Mouse (Mus musculus): ENCODE results near the gene Bcl2a1c.
"Not testable (repeated sequence)": the region's sequence is repeated elsewhere in the genome, so short reads cannot be mapped to it uniquely, and the experiment has no call there.

The Bcl2a1c gene

DNA sequence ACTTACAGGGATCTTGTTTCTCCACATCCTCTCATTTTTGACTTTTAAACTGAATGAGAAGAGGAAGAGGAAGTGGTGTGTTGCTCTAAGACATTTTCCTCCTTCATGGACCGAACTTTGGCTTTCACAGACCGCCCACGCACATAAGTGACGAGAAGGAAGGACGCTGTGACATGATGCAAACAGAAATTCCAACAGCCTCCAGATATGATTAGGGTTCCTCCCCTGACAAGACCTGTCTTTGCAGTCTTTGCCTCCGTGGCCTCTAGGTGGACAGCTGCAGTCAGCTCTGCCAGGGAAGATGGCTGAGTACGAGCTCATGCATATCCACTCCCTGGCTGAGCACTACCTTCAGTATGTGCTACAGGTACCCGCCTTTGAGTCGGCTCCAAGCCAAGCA, at the start of gene Bcl2a1c:
Gene Bcl2a1c (plus strand): TSS at position 281 of the 400 bp plus-strand sequence.
- not testable (repeated sequence) for DNase-seq

- not testable (repeated sequence) for DNase-seq
Observed at GRCm38 (mm10) chr9:114305957-114306356, 24.0 kb upstream of the Bcl2a1c start.

GRCm38 (mm10) chr9:114311752-114312151, 18.2 kb upstream of the Bcl2a1c start:
- DNase-seq, result not testable (repeated sequence)

- DNase-seq, result peak in 1 of 2 experiments; percentile 30
Observed at GRCm38 (mm10) chr9:114318021-114318420, 11.9 kb upstream of the Bcl2a1c start.

GRCm38 (mm10) chr9:114326011-114326748, 3.8 kb upstream of the Bcl2a1c start:
- no peak for DNase-seq

GRCm38 (mm10) chr9:114328332-114328731, 1.6 kb upstream of the Bcl2a1c start:
- DNase-seq, result not testable (repeated sequence)

- peak in 1 of 2 experiments; percentile 34 for DNase-seq
Observed at GRCm38 (mm10) chr9:114367783-114368470, 38.0 kb downstream of the Bcl2a1c start.

DNA sequence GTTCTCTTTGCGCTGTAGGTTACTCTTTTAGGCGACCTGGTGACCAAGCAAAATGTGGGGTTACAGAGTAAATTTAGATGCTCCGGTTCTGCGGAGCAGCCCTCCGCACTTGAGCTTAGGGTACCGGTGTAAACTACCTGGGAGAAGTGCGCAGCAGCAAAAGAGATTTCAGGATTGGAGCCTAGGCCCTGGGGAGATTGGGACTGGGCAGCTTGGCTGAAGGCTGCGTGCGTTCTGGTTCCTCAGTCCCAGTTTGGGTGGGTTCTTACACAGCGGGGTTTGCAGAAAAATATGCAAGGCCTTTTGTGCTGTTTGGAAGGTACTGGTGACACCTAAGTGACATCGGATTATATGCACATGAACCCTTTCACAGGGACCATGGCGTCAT, 38.5 kb downstream of the Bcl2a1c start:
- no peak for DNase-seq

GRCm38 (mm10) chr9:114369389-114369788, 39.5 kb downstream of the Bcl2a1c start:
- DNase-seq, result not testable (repeated sequence)

DNA sequence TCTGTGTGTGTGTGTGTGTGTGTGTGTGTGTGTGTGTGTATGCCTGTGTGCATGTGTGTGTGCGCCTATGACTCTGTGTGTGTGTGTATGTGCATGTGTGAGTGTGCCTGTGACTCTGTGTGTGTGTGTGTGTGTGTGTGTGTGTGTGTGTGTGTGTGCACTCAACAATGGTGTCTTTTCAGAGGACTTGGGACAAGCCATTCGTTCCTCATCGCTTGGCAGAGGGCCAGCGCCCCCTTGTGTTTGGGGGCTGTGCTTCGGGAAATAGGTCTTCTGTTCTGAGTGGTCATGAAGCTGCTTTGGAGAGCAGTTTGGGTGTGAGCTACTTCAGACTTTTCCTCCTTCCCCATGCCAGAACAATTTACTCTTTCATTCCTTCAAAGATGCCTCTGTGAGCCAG, 41.8 kb downstream of the Bcl2a1c start:
- not testable (repeated sequence) for DNase-seq

GRCm38 (mm10) chr9:114375276-114375962, 45.5 kb downstream of the Bcl2a1c start:
- no peak for DNase-seq

- no peak for DNase-seq
Observed at GRCm38 (mm10) chr9:114377168-114377567, 47.2 kb downstream of the Bcl2a1c start.

DNA sequence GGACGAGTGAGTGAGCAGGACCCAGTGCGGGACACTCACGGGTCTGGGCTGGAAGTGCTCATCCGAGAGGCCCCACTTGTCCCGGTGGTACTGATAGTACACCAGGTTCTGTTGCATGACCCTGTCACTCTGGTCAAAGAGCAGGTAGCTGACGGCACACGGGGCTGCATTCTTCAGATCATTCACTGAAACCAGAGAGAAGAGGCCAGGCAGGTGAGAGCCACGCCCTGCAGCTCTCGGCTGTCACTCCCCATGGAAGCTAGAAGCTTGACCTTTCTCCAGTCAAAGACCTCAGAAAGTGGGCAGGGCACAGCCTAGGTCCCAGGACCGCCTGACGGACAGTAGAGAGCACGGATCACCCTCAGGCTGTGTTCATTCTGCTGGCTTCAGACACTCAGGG, 49.9 kb downstream of the Bcl2a1c start:
- DNase-seq, result no peak
